Mouse (Mus musculus) olfactory bulb, adult 2 months (tissue): ENCODE results near the gene Wdr20.

Source experiments
- CTCF ChIP-seq: fragments of 200-500 bp; IDR thresholded peaks from 2 replicates; pipeline ENCODE4 v1.5.1; 2012; ENCODE audit warnings: low read depth, mild to moderate bottlenecking, low read length, moderate library complexity; ENCODE audit not compliant: insufficient read depth
- POLR2A ChIP-seq: fragments of 200-500 bp; IDR thresholded peaks from 2 replicates; pipeline ENCODE4 v1.6.1; 2012; ENCODE audit warnings: mild to moderate bottlenecking, low read depth, low read length, moderate library complexity; ENCODE audit not compliant: insufficient read depth

DNA sequence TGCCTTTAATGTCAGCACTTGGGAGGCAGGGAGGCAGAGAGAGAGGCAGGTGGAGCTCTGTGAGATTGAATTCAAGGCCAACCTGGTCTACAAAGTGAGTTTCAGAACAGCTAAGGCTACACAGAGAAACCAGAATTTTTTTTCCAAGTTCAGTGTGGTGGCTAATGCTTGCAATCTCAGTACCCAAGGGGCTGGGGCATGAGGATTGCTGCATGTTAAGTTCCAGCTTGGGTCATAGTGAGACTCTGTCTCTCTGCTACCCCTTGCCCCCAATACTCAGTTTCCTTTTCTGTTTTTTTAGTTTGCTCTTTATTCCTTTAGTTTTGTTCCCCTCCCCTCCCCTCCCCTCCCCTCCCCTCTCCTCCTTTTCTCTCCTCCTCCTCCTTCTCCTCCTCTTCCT, 15.0 kb downstream of the Wdr20 start:
- no peak for TF ChIP-seq CTCF
- TF ChIP-seq POLR2A, result no peak
